Mouse (Mus musculus): ENCODE results near the gene Cyb5r4. TPM values are rescaled to one million over a fixed set of nuclear protein-coding genes. Genes with fewer than 3 reads are reported as not detected.
"Not testable (repeated sequence)": the region's sequence is repeated elsewhere in the genome, so short reads cannot be mapped to it uniquely, and the experiment has no call there.

Cyb5r4 gene
- polyA plus RNA-seq, 1 experiment = 29.3 TPM

DNA sequence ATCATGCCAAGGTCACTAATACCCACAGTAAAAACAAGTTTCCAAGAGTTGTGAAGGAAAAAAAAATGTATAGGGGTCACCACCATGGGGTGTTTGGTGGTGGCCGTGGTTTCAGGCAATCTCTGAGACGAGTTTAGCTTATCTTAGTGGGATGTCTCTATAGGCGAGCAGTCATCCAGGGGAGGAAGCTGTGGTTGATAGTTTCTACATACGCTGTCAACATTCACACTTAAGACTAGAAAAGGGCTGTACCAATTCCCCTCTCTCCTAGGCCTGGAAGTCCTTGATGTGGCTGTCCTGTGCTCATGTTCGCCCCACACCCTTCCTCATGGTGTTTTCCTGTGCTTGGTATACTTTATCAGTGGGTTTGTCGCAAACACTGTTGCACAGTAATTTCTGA lies 4.0 kb downstream of the Cyb5r4 start:
- DNase-seq (ENCODE audit: low spot score) = no peak

DNA sequence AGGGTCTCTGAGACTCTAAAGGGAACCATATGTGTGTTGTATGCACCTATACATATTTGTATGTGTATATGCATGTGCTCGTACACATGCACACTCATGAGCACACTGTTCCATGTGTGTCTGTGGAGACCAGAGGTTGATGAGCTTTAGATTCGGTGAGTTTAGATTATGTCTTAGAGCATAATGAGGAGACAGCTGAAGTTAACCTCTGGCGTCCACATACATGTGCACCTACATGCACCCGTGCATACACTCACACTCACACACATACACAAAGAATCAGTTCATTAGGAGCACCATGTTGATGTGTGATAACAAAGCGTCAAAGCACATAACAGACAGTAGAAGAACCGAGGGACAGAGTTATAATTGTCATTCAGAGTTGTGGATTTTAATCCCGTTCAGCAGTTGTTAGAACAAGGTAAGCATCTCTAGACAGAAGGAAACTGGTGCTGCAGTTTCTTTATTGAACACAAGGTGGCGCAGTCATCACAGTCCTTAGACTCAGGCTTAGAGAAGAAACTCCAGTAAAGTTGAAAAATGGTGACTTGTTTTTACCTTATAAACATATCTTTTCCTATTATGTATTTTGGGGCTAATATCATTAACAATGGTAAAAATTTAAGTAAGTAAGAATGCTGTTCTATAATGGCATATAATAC lies 5.7 kb downstream of the Cyb5r4 start:
- DNase-seq (ENCODE audit: low spot score) = no peak

DNA sequence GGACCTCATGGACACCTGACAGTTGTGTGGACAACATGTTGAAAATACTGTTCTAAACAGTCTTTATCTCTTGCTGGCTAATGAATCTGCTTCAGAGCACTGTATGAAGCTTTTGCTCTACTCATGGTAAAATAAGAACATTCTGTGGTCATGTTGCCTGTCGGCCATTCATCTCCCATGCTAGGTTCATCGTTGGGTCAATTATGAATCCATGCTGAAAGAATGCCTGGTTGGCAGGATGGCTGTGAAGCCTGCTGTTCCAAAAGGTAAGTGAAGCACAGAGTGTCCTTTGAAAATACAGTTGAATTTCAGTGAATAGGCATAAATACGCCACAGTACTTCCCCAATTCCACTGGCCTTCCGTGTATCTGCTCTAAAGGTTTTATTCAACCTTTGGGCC lies 10.4 kb downstream of the Cyb5r4 start:
- no peak for DNase-seq (ENCODE audit: low spot score)

DNA sequence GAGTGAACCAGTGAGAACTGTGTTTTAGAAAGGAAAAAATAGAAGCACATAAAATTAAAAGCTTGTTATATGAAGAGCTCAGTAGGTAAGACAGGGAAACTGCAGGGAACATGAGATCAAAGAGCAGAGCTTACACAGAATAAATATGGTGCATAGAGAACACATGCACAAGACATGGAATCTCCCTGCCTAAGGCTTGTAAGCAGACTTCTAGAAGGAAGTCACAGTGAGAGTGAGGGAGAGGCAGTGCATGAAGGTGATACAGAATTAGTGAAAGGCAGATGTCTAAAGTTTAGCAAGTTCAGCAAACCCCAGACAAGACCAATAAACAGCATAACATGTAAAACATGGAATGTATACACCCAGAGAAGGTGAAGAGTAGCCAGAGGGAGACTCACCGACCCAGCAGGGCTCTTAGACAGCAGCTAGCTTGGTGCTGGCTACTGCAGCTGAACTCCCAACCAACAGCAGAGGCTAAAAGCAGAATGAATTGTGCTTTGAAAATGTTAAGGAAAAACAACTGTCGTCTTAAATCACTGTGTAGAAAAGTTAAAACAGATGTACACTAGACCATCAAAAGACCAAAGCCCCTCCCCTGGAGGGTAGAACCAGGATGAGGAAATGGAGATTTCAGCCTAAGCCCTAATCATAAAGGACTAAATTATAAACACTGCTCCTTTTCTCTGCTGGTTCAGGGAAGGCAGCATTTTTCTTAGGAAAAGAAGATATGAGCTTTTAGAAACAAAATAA lies 13.2 kb downstream of the Cyb5r4 start:
- no peak for DNase-seq (ENCODE audit: low spot score)

DNA sequence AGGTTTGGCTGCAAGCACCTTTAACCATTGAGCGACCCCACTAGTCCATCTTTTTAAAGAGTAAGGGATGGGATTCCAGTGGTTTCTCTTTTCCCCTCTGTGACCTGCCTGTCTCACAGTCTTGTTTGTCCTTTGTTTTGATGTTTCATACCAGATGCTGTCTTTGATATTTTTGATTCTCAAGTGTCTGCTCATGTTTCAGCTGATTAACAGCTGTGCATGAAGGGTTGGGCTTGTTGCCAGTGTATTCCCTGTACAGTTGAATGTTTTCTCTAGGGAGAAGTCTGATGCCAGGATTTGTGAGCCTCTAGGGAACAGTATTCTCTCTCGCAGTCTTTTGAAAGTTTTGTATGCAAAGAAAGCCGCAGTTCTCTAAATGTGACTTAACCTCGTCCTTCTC lies 27.6 kb downstream of the Cyb5r4 start:
- no peak for DNase-seq (ENCODE audit: low spot score)

DNA sequence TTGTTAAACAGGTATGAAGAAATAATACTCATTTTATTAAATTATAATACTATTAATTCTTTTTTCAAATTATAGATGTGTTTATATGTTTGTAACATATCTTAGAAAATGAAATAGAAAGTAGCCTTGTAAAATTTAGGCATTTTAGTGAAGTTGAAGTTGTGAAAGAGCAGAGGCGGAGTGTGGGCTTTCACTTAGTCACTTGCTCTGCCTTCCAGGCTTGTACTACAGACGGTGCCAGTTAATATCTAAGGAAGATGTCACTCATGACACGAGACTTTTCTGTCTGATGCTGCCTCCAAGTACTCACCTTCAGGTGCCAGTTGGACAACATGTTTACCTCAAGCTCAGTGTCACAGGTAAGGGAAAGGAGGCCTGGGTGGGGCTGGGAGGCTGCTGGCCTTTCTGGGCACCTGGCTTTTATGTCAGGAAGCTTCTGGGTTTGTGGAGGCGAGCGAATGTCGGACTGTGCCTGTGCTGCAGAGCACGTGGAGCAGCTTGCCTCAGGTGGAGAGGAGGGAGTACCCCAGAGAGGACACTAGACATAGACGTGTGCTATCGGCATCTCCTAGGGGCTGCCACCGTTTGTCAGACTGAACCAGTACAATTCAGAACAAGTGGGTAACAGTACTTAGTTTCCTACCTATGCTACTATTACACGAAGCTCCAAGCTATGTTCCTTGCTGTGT lies 33.9 kb downstream of the Cyb5r4 start:
- DNase-seq (ENCODE audit: low spot score) = no peak

DNA sequence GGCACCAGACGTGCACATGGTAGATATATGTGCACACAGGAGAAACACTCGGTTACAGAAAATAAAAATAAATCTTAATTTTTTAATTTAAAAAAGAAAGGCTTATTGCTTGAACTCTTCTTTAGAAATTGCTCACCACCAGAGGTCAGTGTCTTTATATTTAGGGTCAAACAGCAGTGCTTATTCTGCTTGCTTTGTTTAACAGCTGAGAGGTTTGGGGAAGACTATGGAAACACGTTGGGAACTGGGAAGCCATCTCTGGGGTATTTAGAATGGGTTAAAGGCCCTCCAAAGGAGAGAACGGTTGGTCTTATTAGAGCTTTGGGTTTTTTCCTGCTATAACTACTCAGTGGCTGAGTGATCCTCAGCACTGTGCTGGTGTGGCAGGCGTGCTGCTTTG lies 40.5 kb downstream of the Cyb5r4 start:
- DNase-seq (ENCODE audit: low spot score) = no peak

DNA sequence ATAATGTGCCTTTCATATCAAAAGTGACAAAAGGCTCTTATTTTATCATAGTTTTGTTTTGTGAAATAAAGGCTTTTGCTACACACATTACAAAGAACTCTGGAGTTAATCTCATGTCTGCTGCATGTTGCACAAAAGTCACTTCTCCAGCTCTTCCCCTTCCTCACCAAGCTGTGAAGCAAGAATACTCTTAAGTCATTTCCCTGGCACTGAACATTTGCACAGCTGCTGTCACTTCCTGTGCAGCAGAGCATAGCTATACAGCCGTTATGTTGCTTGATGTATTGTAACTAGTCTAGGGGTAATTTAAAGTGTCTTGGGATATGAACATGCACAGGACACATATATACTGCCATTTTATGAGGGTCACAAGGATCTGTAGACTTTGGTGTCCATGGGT lies 46.3 kb downstream of the Cyb5r4 start:
- DNase-seq (ENCODE audit: low spot score) = no peak

DNA sequence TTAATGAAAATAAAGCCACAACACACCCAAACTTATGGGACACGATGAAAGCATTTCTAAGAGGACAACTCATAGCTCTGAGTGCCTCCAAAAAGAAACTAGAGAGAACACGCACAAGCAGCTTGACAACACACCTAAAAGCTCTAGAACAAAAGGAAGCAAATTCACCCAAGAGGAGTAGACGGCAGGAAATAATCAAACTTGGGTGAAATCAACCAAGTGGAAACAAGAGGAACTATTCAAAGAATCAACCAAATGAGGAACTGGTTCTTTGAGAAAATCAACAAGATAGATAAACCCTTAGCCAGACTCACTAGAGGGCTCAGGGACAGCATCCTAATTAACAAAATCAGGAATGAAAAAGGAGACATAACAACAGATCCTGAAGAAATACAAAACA lies 49.8 kb downstream of the Cyb5r4 start:
- not testable (repeated sequence) for DNase-seq (ENCODE audit: low spot score)

DNA sequence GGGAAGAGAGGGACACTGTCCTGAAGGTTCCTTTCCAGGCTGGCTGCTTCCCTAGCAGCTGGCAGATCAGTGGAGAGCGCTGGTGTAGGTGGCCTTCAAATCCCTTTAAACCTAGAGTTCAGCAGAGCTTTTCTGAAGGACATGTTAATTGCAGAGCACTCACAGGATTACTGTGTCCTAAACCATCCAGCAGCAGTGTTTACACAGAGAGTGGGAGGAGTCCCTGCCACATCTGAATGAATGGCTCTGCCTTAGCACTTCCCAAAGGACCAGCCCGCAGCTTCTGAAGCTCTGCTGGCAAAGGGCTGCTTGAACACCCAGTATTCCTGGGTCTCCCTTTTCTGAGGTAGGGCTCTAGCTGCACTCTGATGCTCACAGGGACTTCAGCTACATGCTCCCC lies 56.1 kb downstream of the Cyb5r4 start:
- DNase-seq (ENCODE audit: low spot score) = no peak

DNA sequence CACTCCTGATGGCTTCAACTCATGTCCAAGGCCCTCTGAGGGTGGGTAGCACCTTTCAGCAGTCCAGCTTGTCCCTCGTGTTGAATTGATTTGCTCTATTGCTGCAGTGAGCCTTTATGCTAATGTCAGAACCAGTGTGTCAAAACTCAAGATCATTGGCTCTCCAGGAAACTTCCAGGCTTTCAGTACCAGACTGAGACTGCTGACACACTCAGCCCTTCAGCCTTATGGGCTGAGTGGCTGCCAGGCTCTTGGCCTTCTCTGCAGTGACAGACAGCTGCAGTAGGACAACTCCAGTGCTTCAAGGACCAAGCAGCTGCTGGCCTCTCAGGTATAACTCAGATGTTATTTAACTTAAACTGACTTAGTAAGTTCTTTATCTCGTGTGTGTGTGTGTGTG lies 57.7 kb downstream of the Cyb5r4 start:
- no peak for DNase-seq (ENCODE audit: low spot score)

DNA sequence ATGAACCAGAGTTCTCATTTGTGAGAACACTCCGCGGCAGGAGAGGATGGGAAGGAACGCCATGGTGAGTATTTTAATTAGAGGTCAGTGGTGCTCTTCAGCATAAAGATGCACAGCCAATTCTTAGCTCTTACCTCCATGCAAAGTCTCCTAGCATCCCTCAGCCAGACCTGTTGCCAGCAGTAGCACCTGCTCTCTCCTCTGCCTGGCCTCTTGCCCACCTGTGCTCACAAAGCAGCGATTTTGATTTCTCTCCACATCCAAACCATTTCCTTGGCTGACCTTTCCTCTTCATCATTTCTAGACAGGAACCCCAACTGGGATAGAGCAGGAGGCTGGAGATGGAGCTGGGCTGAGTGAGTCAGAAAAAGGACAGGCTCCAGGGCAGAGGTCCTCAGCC lies 65.2 kb downstream of the Cyb5r4 start:
- DNase-seq (ENCODE audit: low spot score) = no peak

DNA sequence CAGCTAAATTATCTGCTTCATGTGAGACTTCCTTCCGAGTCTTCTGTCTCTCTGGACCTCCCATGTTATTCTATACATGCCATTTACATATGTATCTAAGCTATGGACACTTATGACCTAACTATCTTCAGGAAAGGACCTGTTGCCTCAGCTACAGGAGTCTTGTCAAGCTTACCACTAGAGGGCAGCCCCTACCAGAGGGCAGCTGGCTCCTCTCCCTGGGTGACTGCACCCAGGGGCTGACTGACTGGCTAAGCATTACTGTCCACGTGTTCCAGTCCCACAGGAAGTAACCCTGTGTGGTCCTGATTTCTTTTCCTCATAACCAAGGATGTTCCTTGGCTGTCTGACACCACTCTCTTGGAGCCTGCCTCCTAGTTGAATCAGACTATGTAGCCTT lies 76.2 kb downstream of the Cyb5r4 start:
- DNase-seq (ENCODE audit: low spot score) = no peak

DNA sequence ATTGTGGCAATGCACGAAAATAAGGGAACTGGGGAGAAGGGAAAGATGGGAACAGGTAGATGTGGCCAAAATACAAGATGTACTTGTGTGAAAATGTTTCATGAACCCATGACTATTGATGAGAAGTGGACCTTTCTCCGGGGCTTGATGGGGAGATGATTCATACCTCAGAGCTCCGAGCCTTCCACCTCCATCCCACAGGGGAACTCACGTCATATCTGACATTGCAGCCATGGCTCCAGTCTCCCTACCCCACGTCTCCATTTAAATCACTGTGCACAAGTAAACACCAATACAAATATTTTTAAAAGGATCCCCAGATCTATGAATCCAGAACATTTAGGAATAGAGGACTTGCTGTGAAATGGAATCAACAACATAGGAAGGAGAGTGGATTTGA lies 93.2 kb downstream of the Cyb5r4 start:
- no peak for DNase-seq (ENCODE audit: low spot score)

DNA sequence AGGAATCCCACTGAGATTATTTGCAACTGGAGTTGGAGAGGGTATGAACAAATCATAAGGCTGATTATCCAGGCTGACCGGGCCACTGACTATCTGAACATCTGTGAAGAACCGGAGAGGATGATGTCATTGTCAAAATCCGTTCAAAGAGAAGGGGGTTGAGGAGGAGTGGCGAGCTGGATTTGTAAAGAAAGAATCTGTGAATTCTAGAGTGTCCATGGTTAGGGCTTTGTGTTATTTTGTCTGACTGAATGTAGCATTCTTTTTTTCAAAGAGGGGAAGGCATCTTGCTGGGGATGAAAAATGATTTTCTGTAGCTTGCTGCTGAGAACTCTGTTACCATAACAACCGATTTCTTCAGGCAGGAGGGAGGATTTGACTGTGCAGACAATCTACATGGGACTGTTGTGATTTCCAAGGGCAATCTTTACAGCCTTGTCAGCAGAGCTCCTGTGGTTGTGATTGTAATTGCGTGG lies 93.7 kb downstream of the Cyb5r4 start:
- no peak for DNase-seq (ENCODE audit: low spot score)

DNA sequence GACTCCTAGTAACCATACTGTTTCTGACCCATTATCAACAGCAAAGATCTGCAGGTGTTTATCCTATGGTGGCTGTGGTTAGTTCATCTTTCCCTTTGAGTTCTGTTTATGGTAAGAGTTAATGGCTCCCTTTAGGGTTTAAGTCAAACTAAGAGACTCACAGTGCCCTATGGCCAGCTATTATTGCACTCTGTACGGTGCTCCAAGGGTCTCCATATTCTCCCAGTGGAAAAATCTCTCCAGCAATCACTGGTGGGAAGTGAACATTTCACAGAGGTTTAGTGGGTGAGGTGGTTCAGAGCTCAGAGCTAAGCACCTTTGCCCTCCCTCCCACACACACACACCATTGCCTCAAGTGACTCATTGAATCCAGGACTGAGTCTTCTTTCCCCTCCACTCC lies 94.2 kb downstream of the Cyb5r4 start:
- DNase-seq (ENCODE audit: low spot score) = no peak

DNA sequence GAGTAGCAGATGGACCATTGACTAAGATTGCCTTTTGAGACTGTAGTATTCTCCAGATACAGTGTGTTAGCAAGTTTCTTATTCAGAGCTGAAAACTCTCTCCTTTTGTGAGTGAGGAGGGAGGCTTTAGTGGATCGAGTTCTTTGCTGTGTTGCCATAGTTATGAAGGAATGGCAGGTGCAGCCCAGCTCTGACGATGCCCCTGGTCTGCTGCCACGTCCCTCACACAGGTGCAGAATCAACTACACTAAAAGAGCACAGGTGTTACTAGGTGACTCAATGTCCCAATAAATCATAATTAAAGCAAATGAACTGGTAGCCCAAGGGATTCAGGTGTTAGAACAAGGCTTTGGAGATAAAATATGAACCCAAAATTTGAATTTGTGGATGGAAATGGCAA lies 97.2 kb downstream of the Cyb5r4 start:
- no peak for DNase-seq (ENCODE audit: low spot score)

DNA sequence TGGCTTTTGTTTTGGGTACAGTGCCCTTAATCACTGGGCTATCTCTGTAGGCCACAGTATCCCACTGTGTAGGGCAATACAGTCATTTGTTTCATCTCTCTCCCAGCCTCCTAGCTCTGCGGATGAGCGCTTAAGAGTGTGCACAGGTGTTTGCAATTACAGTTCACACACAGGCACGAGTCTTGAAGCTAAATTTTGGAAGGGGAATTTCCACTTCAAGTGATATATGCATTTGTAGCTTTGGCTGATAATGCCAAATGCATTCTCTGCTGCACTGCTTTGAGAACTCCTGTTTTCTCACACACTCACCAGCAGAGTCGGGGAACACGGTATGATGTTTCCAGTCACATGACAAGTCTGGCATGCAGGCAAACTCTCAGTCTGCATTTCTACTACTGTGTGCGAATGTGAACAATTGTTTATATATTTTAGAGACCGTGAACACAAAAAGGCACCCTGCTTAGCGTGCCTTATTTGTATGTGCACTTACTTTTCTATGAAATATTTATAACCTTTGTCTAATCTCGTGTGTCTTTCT lies 100.2 kb downstream of the Cyb5r4 start:
- no peak for DNase-seq (ENCODE audit: low spot score)

DNA sequence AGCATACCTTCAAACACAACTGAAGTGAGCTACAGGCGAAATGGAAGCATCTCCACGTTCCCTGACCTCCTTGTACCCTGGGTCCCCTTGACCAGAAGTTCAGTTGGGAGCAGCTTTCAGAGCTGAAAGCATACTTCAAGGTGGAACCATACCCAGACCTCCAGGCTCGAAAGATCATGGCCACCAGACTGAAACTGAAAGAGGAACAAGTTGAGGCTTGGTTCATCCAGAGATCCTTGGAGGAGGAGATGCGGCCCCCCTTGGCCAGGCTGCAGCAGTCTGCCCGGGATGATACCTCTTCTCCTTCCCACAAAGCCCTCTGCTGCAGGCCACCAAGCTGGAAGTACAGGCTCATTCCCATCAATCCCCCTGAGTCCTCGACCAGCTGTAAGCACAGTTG lies 105.2 kb downstream of the Cyb5r4 start:
- DNase-seq (ENCODE audit: low spot score) = not testable (repeated sequence)
